Mouse (Mus musculus): ENCODE measurements at regions not wholly inside any gene's neighbourhood (a gene's known extent, or its start where the extent isn't known, plus 50 kb on each side); places are given as distances from the start of the nearest gene placed in this dataset.

- in situ Hi-C loops (cut with MboI, MseI) = no loop called here
Observed at GRCm38 (mm10) chr14:58608216-58608615, 534.5 kb downstream of the 1700129C05Rik start.

GRCm38 (mm10) chr14:58607734-58608133 is 535.0 kb downstream of the 1700129C05Rik start:
- in situ Hi-C loops (cut with MboI, MseI) = no loop called here

- in situ Hi-C loops (cut with MboI, MseI) = no loop called here
Observed at GRCm38 (mm10) chr14:58605529-58605928, 535.2 kb downstream of the Fgf9 start.

GRCm38 (mm10) chr14:58598867-58599266 is 528.5 kb downstream of the Fgf9 start:
- in situ Hi-C loops (cut with MboI, MseI) = no loop called here

GRCm38 (mm10) chr14:58597810-58598209 is 527.5 kb downstream of the Fgf9 start:
- in situ Hi-C loops (cut with MboI, MseI) = no loop called here

- in situ Hi-C loops (cut with MboI, MseI) = no loop called here
Observed at GRCm38 (mm10) chr14:58596936-58597335, 526.6 kb downstream of the Fgf9 start.

GRCm38 (mm10) chr14:58581806-58582205 is 511.5 kb downstream of the Fgf9 start:
- in situ Hi-C loops (cut with MboI, MseI) = no loop called here

GRCm38 (mm10) chr14:58570021-58570420 is 499.7 kb downstream of the Fgf9 start:
- in situ Hi-C loops (cut with MboI, MseI) = no loop called here

- in situ Hi-C loops (cut with MboI, MseI) = no loop called here
Observed at GRCm38 (mm10) chr14:58567472-58567871, 497.1 kb downstream of the Fgf9 start.

GRCm38 (mm10) chr14:58563082-58563481 is 492.7 kb downstream of the Fgf9 start:
- in situ Hi-C loops (cut with MboI, MseI) = no loop called here

- in situ Hi-C loops (cut with MboI, MseI) = no loop called here
Observed at GRCm38 (mm10) chr14:58550785-58551184, 480.4 kb downstream of the Fgf9 start.

- in situ Hi-C loops (cut with MboI, MseI) = no loop called here
Observed at GRCm38 (mm10) chr14:58545778-58546177, 475.4 kb downstream of the Fgf9 start.

- in situ Hi-C loops (cut with MboI, MseI) = no loop called here
Observed at GRCm38 (mm10) chr14:58543140-58543767, 472.9 kb downstream of the Fgf9 start.

- in situ Hi-C loops (cut with MboI, MseI) = no loop called here
Observed at GRCm38 (mm10) chr14:58538135-58538534, 467.8 kb downstream of the Fgf9 start.

- in situ Hi-C loops (cut with MboI, MseI) = no loop called here
Observed at GRCm38 (mm10) chr14:58520976-58521549, 450.7 kb downstream of the Fgf9 start.

GRCm38 (mm10) chr14:58520384-58520783 is 450.0 kb downstream of the Fgf9 start:
- in situ Hi-C loops (cut with MboI, MseI) = no loop called here

GRCm38 (mm10) chr14:58519086-58519485 is 448.7 kb downstream of the Fgf9 start:
- in situ Hi-C loops (cut with MboI, MseI) = no loop called here

GRCm38 (mm10) chr14:58516543-58516942 is 446.2 kb downstream of the Fgf9 start:
- in situ Hi-C loops (cut with MboI, MseI) = no loop called here

GRCm38 (mm10) chr14:58512177-58512576 is 441.8 kb downstream of the Fgf9 start:
- in situ Hi-C loops (cut with MboI, MseI) = no loop called here

- in situ Hi-C loops (cut with MboI, MseI) = no loop called here
Observed at GRCm38 (mm10) chr14:58511571-58511985, 441.2 kb downstream of the Fgf9 start.

- in situ Hi-C loops (cut with MboI, MseI) = no loop called here
Observed at GRCm38 (mm10) chr14:58510790-58511189, 440.4 kb downstream of the Fgf9 start.

- in situ Hi-C loops (cut with MboI, MseI) = no loop called here
Observed at GRCm38 (mm10) chr14:58509106-58509505, 438.8 kb downstream of the Fgf9 start.

- in situ Hi-C loops (cut with MboI, MseI) = no loop called here
Observed at GRCm38 (mm10) chr14:58506490-58506889, 436.1 kb downstream of the Fgf9 start.

GRCm38 (mm10) chr14:58505841-58506240 is 435.5 kb downstream of the Fgf9 start:
- in situ Hi-C loops (cut with MboI, MseI) = no loop called here

Data from regulatory T cell (primary cell).